Mouse (Mus musculus) bone marrow macrophage, adult 2 months (primary cell): ENCODE measurements at regions not wholly inside any gene's neighbourhood (a gene's known extent, or its start where the extent isn't known, plus 50 kb on each side); places are given as distances from the start of the nearest gene placed in this dataset.

Experiments used
- CTCF ChIP-seq: IDR thresholded peaks from 2 replicates; pipeline ENCODE4 v1.5.1; 2012; ENCODE audit warnings: low read depth, mild to moderate bottlenecking, low read length, moderate library complexity
- POLR2A ChIP-seq: IDR thresholded peaks from 2 replicates; pipeline ENCODE4 v1.6.1; 2012; ENCODE audit warnings: mild to moderate bottlenecking, low read depth, low read length, borderline replicate concordance

DNA sequence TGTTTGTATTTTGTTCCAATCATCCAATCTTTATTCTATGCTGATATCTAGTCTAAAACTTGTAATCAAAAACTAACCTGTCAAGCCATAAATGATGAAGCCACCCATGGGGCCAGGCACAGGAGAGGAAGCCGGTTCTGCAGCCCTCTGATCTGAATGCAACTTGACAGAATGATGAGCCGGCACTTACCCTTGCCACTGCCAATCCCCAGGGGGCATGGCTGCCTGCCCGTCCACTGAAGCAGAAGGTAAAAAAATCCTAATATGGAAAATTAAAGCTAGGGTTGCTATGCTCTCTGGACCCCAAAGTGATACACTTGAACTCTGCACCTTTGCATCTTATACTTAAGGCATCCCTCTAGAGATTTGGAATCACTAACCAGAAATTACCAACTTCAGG is 461.6 kb downstream of the Tcerg1l start:
- no peak for TF ChIP-seq POLR2A
- no peak for TF ChIP-seq CTCF
